Mouse (Mus musculus) MEL-GATA-1-ER (cell line): Measurements from ENCODE around the gene Ift22.
"Not testable (repeated sequence)": the region's sequence is repeated elsewhere in the genome, so short reads cannot be mapped to it uniquely, and the experiment has no call there.

Experiments
- DNase-seq: peaks from one replicate; pipeline ENCODE4 v3.0.0-alpha.2; 2012; ENCODE audit warnings: low read depth; ENCODE audit errors: extremely low read depth

The Ift22 gene

DNA sequence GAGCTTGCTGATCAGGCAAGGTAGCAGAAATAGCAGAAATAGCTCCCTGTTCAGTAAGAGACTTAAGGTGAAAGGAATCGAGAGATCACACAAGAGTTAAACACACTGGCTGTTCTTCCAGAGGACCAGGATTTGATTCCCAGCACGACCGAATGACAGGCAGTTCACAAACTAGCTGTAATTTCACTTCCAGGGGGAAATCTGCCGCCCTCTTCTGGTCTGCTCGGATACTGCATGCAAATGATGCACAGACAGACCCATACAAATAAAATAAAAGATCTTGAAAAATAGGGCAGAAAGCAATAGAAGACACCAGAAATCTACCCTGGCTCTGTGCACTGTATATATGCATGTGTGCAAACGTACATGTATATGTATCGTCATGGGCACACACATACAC is 2.3 kb upstream of the Ift22 start:
- peak; percentile 54 for DNase-seq

DNA sequence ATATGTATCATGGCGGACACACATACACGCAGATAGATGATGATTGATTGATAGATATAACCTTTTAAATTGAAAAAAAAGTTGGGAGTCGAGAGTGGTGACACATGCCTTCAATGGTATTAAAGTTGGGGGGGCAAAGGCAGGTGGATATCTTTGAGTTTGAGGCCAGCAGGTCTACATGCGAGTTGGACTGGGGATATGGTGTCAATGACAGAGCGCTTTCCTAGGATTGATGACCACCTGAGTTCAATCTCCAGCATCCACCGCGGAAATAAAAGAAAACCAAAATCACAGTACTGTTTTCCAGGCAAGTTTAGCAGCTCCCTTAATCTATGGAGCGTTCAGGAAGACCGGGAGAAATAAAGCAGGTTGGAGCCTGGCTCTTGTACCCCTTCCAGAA is 363 bp upstream of the Ift22 start:
- no peak for DNase-seq

DNA sequence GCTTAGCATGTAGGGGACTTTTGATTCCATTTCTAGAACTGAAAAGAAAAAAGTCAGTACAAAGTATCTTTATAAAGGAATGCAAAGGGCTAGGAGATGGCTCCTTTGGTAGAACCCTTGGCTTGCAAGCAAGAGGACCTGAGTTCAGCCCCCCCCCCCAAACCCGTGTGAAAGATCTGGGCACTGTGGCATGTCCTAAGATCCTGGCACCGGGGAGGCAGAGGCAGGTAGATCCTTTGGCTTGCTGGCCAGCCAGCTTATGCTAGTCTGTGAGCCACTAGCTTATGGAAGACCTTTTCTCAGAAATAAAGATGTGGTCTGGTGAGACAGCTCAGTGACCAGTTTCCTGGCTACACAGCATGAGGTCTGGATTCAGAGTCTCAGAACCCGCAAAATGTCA is 6.2 kb downstream of the Ift22 start:
- no peak for DNase-seq

DNA sequence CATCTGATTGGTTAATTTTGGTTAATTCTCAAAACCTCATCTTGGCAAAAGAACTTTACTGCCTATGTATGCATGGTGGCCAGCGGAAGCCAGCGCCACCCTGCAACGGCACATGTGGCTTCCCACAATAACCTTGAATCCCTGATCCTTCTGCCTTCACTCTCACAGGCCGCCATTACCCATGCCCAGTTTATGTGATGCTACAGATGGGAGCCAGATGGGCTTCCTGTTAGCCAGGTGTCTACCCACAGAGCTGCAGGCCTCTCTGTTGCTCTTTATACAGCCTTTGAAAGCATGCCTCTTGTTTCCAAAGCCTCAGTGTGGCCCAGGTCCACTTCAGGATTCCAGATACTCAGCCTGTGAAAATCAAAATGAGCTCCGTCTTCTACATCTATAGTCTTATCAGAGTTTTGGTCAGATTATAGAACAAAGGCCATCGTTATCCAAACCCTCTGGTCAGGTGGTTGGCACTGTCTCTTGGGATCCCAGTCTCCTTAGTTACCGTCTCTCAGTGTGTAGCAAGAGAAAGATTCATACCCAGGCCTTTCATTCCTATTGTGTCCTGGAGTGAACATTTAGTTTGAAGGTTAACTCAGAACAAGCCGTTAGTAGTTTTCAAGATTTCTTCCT is 9.8 kb downstream of the Ift22 start:
- no peak for DNase-seq

DNA sequence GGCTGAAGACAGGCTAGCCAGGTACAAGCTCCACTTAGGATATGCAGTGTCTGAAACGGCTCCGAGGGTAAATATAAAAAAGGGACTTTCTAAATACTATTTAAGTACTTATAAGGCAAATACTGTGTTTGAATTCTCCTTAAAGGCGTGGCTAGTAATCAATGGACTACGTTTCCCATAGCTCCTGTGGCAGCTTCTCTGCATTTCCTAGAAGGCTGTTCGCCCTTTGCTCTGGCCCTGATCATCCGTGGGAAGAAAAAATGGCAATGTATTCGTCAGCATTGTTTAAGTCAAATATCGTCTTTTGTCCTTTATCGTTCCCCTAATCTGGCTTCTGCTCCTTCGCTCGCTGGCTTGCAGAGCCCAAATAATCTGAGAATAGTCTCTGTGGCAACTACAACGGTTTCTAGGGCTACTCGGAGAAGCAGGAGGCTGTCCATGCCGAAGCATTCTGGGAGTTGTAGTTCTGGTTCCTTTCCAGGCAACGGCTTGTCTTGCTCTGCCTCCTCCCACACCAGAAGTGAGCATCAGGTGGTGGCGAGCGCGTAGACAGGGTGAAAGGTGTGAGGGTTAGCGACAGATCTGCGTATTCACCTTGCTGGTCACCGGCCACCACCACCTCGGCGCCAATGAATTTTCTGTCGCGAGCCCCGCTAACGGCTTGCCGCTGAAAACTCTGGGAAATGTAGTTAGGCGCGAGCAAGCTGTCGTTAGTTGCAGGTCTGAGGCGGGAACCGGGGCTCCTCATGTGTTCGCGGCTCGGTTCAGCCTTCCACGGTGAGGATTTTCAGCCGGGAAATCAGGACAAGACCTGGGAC is 10.9 kb downstream of the Ift22 start:
- peak; percentile 78 for DNase-seq

DNA sequence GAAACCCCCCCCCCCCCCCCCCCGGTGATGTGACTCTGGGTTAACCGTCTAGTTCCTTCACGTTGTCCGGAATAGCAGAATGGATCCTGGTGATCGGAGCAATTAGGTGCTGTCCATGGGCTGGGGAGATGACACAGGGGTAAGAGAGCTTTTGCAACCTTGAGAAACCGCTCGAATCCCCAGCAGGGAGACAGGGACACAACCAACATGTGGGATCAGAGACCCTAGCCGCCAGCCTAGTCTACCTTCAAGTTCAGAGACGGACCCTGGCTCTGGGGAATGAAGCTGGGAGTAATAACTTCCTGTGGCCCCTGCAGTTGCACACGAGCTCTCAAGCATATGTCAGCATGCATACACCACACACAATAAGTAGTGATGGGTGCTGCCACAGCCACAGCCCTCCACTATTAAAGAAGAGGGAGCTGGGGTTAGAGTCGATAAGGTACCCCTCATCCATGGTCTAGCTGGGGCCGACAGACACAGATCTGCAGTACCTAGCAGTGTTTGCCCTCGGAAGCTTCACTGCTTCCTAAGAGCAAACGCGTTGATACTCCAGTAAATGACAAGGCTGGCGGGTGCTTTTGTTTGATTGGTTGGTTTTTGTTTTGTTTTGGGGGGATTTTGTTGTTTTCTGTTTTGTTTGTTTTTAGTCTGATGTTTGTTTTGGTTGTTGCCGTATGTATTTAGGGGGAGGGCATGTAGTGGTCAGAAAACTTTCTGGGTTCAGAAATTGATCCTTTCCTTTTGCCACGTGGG is 11.8 kb downstream of the Ift22 start:
- peak; percentile 27 for DNase-seq

DNA sequence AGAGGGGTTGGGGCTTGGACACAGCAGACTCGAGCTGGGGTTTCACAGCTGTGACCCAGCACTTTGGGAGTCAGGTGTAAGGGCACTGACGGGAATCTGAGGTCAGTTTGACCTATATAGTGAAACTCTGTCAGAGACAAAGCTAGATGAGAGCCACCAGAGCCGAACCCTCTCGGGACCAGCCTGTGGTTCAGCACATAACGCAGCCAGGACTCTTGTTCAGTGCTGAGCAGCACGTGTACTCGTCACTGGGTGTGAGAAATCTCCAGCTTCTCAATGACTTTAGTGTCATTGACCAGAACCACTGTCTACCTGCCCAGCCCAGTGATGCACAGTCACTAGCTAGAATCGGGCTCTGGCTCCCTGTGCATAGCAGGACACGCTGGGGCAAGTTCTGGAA is 14.9 kb downstream of the Ift22 start:
- DNase-seq, result no peak

DNA sequence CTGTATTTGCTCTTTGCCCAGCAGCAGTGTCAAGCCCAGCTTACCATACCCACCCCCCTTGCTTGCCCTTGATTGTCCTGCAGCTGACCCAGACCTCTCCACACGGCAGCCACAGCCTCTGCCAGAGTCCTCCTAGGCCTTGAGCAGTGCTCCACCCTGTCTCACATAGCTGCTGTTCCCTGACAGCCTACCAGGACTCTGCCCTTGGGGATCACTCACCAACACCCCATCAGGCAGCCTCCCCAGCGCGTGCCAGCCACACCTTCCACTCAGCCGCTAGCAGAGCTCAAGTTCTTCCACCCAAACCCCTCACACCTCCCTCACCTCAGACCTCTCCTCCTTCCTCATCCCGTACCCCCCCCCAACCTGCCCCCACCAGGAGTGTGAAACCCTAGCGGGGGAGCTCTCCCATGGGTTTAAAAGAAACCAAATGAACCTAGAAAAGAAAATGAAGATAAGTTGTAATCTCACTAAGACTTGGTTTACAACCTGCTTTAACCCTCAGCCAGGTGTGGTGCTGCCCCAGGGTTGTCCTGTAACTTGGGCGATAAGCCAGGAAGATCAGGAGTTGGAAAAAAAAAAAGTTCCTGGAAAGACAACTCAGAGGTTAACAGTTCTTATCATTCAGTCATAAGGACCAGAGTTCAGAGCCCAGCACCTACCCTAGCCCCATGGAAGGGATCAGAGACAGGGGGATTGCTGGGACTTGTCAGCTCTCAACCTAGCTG is 16.0 kb downstream of the Ift22 start:
- DNase-seq, result no peak

DNA sequence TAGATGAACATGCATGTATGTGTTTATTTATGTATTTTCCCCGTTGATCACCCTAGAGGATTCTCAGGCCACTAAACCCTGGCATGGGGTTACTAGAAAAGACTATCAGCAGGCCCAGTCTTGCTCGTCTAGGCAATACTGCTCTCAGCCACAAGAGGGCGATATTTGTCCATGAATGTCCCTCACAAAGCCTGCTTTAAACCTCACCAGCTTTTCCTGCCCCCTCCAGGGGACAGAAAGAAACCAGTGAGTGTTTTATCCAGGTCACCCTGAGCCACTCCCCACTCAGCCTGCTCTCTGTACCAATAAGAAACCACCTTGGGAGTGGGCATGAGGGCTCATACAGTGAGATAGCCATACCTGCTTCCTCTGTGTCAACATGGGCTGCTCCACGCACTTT is 21.1 kb downstream of the Ift22 start:
- no peak for DNase-seq

DNA sequence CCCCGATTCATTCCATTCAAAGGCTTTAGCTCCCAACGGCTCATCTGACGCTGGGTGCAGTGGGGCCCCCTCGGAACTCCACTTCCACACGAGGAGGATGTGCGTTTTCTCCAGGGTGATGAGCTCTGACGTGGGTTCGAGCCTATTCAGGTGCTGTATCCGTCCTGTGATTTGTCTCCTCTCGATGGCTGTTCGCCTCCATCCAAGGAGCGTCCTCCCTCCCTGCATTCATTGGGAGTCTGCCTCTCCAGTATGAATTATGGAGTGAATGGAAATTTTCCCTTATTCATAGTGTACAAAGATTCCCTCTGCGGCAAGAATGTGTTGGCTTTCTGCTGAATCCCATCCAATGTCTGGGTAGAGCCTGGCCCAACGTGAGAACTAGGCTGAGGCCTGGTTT is 23.9 kb downstream of the Ift22 start:
- DNase-seq, result no peak

DNA sequence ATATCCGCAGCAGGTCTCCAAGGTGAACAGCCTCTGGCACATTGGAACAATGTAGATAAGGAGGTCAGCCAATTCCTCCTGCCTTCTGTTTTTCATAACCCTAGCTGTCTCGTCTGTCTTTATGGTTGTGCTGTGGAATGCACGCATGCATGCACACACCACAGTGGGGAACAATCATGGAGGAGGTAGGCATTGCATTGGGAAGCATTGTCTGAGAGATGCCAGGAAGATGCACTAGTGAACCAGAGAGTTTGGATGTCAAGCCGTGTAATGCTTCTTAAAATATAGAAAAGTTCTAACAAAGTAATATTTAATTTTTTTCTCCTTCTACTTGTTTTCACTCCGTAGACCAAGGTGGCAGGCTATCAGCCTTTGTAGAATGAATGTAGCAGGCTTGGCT is 25.0 kb downstream of the Ift22 start:
- DNase-seq, result peak; percentile 32

DNA sequence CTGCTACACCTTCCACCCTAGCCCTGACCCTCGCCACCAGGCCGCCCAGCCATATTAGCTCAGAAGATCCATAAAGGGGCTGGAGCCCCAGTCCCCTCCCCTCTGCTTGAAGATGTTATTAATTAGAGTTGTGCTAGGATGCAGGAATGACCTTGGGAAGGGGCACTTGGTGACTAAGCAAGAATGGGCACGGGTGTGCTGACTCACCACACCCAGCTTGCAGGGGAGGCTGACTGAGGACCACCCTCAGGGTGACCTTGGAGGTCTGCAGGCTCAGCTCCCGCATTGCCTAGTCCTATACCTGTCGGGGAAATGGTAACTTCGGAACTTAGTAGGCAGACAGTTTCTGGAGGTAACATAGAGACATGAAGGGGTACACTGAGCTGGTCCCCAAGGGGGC is 26.0 kb downstream of the Ift22 start:
- DNase-seq, result no peak

DNA sequence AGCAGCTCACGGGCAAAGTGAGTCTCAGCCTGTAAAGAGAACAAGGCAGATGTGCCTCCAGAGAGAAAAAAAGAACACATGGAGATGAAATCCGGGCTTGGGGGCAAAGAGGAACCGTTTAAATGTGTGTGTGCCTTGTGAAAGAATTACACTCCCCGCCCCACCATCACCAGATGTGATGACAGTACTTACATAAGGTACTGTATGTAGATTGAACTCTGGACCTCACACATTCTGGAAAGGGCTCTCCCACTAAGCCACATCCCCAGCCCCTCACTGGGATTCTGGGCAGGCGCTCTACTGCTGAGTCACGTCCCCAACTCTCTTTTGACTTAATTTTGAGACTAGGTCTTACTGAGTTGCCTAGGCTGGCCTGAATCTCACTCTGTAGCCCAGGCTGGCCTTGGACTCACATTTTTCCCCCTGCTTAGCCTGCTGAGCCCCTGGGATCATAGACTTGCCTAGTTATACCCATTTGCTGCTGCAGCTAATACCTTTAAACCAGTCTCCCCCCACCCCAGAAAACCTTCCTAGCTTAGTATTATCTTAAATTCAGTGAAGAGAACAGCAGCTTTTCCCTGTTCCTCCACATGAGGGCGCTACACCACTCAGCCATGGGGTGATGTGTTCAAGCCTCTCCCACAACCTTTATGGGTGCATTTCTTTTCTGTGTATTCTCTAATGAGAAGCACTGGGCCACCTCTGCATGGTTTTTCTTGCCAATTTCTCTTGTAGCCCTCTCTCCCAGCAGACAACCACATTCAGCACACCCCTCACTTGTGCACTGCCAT is 28.1 kb downstream of the Ift22 start:
- DNase-seq, result no peak

DNA sequence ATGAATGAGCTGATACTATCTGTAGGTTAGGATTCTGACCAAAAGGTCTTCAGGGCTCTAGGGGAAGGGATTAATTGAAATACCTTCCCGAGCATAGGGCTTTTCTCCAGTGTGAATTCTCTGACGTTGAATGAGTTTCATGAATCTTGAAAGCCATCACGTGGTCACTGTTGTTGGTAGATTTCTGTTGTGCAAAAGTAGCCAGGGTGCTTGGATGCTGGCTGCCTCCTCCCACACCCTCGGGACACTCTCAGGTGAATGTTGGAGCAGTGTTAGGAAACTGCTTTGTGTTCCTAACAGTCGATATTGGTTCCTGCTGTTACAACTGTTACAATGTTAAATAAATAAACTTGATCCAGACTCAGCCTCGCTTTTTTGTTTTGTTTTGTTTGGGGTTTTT is 28.8 kb downstream of the Ift22 start:
- no peak for DNase-seq

DNA sequence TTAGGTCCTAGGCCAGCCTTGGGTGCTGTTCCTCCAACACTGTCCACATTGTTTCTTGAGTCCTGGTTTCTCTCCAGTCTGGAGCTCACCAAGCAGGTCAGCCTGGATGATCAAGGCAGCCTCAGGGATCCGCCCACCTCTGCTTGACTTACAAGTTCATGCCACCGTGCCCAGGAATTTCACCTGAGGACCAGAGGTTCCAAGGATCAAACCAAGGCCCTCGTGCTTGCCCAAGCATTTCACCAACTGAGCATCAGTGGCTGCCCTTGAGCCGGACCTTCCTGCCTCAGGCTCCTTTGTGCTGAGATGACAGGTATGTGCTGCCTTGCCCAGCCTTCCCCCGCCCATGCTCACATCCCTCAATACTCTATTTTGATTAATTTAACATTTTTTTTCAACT is 29.7 kb downstream of the Ift22 start:
- DNase-seq, result no peak

DNA sequence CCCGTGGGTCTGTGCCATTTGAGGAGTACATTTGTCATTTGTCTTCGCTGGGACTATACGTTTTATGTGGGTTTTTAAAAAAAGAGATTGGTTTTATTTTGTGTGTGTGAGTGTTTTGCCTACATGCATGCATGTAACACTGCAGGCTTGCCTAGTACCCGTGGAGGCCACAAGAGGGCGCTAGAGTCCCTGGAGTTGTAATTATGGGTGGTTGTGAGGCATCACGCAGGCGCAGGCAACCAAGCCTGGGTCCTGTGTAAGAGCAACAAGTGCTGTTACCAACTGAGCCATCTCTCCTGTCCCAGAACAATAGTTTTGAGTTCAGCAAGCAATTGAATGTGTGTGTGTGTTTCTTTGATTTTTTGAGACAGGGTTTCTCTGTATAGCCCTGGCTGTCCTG is 31.3 kb downstream of the Ift22 start:
- DNase-seq, result no peak

DNA sequence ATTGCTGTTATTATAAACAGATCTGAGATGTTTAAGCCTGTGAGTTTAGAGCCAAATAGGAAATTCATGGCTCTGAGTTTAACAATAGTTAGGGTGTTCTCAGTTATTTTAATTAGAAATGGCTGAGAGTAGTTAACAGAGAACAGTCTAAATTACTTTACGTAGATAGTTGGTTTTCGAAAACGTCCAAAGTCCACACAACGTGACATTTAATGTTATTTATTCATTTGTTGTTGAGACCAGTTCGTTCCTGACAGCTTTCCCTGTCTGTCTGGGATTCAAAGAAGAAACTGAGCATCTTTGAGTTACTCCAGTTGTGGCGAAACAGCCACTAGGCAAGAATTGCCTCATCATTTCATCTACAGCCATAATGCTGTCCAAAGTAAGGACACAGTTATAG is 32.1 kb downstream of the Ift22 start:
- not testable (repeated sequence) for DNase-seq

DNA sequence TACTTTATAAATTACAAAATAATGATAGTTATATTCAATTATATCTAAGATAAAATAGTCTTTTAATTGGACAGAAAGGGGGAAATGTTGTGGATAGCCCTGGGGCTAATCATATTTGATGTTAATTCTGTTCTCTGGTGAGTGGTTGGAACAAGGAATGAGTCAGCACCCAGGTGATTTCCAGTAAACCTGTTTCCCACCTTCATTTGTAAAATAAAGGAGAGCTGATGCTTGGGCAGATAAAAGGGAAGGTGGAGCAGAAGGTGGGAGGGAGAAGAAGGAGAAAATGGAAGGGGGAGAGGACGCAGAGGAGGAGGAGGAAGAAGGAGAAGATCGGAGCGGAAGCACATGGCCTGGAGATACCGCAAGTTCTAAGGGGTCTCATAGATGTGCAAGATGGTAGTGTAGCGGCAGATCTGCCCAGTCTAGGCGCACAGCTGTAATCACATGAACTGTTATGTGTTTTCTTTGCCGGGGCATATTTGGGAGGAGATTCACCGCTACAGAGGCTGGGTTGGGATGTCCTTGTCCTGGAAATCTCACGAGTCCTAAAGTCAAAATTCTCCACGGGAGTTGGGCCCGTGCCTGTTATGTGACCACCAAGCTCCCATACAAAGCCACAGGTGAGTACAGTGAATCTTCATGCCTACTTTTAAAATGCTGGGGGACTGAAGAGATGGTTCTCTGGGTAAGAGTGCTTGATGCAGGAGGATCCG is 33.1 kb downstream of the Ift22 start:
- DNase-seq, result no peak

DNA sequence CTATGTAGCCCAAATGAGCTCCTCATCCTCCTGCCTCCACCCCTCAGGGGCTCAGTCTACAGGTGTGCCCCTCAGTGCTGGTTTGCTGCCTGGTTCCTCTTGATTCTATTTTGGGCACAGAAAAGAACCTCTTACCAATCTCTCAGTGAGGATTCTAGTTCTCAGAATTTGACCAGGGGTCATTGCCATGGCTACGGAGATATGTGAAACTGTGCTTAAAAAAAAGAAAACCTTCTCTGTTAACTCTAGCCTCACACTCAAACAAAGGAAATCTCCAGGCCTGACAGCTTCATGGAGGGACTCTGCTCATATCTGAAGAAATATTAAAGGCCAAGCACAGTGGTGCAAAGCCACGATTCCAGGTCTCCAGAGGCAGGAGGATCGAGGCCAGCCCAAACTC is 34.8 kb downstream of the Ift22 start:
- DNase-seq, result no peak

DNA sequence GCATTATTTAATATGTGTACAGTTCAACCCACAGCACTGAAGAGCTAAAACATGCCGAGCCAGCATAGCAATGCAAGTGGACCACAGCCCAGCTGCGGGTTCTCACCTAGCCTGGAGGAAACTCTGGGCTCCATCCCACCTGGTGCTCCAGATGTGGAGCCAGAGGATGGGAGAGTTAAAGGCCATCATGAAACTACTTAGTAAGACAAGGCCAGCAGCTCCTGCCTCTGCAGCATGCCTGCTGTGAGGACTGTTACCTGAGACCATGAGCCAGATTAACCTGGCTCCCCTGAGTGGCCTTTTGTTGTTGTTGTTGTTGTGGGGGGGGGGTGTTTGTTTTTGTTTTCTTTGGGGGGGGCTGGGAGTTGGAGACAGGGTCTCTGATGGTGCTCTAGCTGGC is 35.4 kb downstream of the Ift22 start:
- no peak for DNase-seq
